Mouse (Mus musculus) adrenal gland, adult 2 months (tissue): ENCODE data around the gene Srsf2. TPM values are rescaled to one million over a fixed set of nuclear protein-coding genes. Genes with fewer than 3 reads are reported as not detected.
"Not testable (repeated sequence)": the region's sequence is repeated elsewhere in the genome, so short reads cannot be mapped to it uniquely, and the experiment has no call there.

ENCODE experiments used
- DNase-seq: peaks from one replicate; pipeline ENCODE4 v3.0.0; 2021
- long read RNA-seq: library from polyadenylated mRNA; stranded (forward); transcript quantifications from one replicate; pipeline ENCODE4 v2.0.0, GENCODE M21; 2021
- polyA plus RNA-seq: library from polyadenylated mRNA; depleted of rRNA; stranded (reverse); fragments of >200 nt; gene quantifications from 2 replicates; pipeline ENCODE4 v1.2.3, GENCODE M21; 2012; rRNA removed
- total RNA-seq, 2 experiments: library from RNA; stranded (reverse); gene quantifications; 2 replicates each; pipeline ENCODE4 v1.2.3; 2021

Gene Srsf2
- total RNA-seq (100 to 1,000 TPM; 223 to 256 TPM), polyA plus RNA-seq (693 and 1,121 TPM in 2 replicates)
- long read RNA-seq, transcript Srsf2-201 (3 exons, 1,899 nt): major isoform, 178 of 224 reads
- long read RNA-seq, partial matches to known transcripts: 19 of 224 reads
- long read RNA-seq, other reads (novel, unspliced or antisense): 22 of 224 reads

GRCm38 (mm10) chr11:116852891-116853511 is at the start of gene Srsf2:
Gene Srsf2, minus strand, starts transcription at chr11:116853094.
- DNase-seq: peak; percentile 96

- not testable (repeated sequence) for DNase-seq
Observed at GRCm38 (mm10) chr11:116902588-116902987, 49.7 kb upstream of the Srsf2 start.

DNA sequence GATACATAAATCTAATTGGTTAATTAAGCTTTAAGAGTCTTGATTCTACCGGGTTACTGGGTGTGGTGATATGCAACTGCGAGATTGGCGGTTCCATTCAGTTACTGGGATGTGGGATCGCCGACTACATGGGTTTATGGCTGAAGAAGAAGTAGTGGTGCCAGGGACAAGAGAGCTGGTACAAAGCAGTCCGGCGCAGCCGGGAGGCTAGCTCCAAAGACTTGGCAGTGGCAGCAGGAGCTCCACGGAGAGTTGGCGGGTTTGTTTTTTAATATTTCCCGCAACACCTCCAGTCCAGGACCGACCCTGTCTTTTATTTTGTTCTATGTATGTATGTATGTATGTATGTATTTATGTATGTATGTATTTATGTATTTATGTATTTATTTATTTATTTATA is 46.4 kb upstream of the Srsf2 start:
- DNase-seq: no peak

DNA sequence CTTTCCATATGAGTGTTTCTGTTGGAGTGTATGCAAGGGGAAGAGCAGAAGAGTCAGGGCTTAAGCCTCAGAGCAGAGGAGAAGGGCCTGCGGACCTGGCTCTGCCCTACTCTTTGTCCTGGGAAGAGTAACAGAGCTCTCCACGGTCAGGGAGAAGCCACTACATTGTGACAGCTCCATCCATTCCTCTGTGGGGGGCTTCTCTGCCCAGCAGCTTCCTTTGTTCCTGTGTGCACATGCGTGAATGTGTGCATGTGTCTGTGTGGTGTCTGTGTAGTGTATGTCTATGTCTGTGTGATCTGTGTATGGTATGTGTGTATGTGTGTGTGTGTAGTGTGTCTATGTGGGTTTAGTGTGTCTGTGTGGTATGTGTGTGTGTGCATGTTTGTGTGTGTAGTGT is 42.5 kb upstream of the Srsf2 start:
- no peak for DNase-seq

DNA sequence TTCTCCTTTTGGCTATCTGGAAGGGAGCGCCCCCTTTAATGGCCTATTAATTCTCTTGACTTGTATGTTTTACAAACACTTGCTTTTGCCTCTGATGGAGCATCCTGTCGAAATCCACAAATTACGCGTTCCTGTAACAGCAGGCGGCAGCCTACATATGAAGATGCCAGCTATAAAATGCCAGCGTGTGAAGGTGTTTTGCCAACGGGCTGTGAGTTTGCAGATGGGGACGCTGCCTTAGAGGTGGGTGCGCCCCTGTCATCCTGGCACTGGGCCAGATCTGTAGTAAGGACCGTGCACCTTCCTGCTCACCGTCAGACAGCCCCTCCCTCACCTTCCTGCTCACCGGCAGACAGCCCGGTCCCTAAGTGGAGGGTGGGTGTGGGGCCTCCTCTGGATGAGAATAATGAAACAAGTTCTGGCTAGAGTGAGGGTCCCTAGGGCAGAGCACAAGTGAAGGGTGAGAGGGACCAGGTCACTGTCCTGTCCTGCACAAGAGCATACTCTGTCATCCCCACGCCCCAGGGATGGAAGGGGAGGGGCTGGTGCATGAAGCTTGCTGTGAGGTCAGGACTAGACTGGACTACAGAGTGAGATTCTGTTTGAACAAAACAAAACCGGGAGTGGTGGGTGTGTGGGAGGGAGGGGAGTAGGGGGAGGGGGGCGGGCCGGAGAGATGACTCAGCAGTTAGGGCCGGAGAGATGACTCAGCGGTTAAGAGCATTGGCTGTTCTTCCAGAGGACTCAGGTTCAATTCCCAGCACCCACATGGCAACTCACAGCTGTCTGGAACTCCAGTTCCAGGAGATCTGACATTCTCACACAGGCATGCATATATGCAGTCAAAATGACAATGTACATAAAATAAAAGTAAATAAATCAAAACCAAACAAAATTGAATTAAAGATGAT is 40.9 kb upstream of the Srsf2 start:
- no peak for DNase-seq

- DNase-seq: no peak
Observed at GRCm38 (mm10) chr11:116887136-116887535, 34.2 kb upstream of the Srsf2 start.

- DNase-seq: peak; percentile 77
Observed at GRCm38 (mm10) chr11:116885275-116886151, 32.6 kb upstream of the Srsf2 start.

DNA sequence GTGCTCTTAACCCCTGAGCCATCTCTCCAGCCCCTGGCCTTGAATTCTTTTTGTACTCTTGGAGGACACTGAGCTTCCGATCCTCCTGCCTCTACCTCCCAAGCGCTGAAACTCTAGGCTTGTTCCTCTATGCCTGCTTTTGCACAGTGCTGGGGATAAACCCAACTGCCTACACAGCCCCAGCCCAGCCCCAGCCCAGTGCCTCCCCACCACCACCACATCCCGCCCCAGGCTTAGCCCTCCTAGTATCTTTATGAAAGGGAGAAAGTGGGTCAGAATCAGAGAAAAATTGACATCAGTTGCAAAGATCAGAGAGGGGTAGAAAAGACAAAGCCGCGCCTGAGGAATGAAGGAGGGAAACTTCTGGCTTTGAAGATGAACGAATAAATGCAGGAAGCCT is 31.2 kb upstream of the Srsf2 start:
- DNase-seq: no peak

DNA sequence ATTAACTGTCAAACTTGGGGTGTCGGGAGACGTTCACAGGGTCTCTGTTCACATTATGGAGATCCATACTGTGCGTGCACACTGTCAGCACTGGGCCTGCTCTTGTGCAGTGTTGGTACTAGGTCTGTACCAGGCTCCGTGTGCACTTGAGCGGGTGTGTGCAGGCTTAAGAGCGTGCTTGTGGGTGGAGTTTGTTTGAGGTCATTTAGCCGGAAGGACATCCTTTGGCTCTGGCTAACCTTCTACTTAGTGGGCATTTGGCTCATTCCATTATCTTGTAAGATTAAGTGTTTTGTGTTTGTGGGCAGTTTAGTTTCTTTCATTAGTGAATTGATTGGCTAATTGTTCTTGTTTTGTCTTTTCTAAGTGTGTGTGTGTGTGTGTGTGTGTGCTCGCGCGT is 29.6 kb upstream of the Srsf2 start:
- DNase-seq: no peak

GRCm38 (mm10) chr11:116881440-116881839 is 28.5 kb upstream of the Srsf2 start:
- no peak for DNase-seq

DNA sequence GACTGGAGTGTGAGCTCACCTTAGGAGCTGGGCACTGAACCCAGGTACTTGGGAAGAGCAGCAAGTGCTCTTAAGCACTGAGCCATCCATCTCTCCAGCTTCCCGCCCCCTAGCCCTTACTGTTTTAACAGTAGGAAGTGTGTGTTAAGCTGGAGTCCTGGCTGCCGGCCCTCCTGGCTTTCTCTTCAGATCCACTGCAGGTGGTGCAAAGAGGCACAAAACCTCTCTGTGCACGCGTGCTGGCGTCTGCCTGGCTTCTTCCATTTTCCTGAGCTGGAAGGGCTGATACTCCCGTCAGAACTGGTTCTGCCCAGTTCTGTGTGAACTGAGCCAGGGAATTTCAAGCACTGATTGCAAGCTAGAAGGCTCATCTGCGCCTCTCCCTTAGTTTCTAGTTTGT is 27.9 kb upstream of the Srsf2 start:
- DNase-seq: no peak

GRCm38 (mm10) chr11:116878454-116878853 is 25.6 kb upstream of the Srsf2 start:
- DNase-seq: no peak

DNA sequence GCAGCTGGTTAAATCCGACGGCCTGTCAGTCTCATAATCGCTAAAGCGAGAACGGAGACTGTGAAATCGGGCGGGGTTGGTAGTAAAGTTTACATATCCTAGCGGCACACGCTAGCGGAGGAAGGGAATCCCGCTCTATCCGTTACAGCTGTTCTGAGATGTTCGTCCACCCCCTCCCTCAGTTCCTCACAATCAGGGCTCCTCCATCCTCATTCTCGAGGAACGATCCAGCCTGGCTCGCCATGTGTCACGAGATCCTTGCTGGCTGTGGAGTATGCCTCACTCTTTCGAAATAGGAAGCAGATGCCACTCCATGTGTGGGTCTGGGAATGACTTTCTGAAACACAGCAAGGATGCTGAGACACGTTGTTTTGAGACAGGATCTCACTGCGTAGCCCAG is 21.1 kb upstream of the Srsf2 start:
- DNase-seq: no peak

DNA sequence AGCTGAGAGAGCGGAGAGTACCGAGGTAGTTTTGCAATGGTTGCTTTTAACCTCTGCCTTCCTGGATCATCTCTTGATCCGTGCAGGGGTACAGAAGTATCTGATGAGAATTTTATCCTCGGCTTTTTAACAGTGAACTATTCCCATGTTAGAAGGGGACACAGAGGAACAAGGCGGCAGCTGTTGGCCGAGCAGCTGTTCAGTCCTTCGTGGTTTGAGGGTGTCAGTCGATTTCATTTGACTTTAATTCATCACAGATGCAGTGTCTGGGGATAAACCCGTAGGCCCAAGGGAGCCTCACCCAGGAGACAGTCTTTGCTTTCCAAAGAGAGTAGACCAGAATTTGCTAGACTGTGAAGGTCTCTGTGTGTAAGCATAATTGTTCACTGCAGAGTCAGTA is 18.6 kb upstream of the Srsf2 start:
- DNase-seq: no peak

- no peak for DNase-seq
Observed at GRCm38 (mm10) chr11:116869641-116870040, 16.7 kb upstream of the Srsf2 start.

DNA sequence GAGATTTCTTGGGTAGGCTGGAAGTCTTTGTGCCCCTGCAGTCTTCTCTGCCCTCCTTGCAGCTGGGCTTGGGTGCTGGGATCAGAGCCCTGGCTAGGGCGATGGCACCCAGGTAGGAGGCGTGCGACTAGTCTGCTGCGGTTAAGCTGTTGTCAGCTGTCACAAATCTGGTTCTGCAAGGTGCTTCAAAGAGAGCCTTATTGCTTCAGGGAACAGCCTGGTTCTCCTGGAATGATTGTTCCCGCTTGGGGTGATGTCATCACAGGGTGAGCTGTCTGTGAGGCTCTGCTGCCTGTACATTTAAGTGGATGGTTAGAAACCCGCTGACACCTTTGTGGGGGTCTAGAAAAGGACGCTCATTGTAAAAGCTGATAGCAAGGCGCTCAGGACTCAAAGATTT is 16.3 kb upstream of the Srsf2 start:
- no peak for DNase-seq

GRCm38 (mm10) chr11:116868129-116868528 is 15.2 kb upstream of the Srsf2 start:
- DNase-seq: peak; percentile 45

- no peak for DNase-seq
Observed at GRCm38 (mm10) chr11:116865945-116866585, 13.2 kb upstream of the Srsf2 start.

DNA sequence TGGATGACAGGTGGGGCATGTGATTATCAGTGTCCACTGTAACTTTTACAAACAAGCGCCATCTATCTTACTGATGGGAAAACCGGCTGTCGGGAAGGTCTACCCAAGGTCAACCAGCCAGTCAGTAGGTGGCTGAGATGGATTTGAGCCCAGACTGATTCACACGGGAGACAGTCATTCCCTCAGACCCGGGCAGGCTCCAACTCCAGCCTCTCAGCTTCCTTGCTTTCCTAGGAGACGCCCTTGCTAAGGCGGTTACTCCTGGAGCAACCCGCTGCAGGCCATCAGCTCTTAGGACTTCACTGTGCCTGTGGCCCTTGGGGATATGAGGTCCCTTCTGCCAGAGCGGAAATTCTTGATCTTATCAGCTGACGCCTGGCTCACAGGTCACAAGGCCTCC is 11.6 kb upstream of the Srsf2 start:
- DNase-seq: peak; percentile 60

DNA sequence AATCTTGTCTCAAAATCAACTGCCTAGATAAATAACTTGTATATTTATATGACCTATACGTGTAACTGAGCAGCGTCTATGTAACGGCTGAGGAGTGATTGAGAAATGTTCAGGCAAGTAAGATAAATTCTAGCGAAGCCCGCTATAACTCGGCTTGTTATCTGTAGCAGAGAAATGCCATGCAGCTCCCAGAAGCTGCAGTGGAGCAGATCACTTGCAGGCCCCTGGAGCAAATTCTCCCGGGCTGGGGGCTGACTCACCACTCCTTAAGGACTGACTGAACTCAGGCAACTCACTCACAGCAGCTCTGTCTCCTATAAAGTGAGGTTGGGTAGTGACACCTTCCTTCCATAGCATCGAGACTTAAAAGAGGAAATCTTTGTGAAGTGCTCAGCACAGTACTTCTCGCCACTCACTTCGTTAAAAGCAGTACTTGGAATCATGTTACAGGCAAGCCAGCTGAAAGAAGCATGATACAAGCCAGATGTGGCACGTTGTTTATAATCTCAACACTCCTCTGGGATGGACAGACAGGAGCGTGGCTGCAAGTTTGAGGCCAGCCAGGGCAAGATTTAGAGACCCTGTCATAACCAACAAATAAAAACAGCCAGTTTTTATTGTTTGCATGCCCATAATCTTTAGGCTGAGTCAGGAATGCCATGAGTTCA is 4.4 kb upstream of the Srsf2 start:
- DNase-seq: no peak

- DNase-seq: no peak
Observed at GRCm38 (mm10) chr11:116854279-116854678, 1.4 kb upstream of the Srsf2 start.
